Mouse (Mus musculus): ENCODE data around the gene Zbtb38.

The Zbtb38 gene

DNA sequence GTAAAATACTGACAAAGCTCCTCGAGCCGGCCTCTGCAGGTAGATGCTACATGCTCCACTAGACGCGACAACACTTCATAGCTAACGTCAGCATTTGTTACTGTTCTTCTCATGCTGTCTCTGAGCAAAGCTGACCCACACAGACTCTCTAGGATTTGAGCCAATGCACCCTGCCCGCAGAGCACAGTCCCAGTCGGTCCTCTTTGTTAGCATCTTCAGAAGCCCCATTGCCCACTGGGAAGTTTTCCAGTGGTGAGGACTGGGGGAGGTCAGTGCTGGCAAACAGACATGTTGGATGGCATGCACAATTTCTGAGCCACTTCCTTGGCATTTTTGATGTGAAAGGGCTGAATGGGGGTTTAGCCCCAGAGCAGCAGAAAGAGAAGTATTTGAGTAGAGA is 113.2 kb downstream of the Zbtb38 start:
- no peak for DNase-seq (ENCODE audit: low read depth, low spot score)

DNA sequence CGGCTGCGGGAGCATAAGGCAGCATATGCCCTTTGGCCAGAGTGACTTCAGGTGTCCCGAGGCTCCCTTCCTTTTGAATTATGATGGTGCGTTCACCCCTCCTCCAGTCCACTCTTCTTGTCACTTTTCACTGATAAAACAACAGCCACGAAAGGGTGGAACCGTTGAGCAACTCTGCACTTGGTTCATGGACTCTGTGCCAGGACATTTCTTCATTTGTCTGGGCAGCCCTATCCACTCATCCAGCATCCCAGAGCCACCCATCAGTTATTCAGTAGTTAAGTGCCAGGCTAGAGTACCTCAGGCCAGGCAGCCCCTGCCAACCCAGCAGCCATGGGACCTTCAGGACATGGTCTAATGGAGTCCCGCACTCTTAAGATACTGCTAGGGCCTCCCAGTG is 114.1 kb downstream of the Zbtb38 start:
- DNase-seq (ENCODE audit: low read depth, low spot score): no peak

DNA sequence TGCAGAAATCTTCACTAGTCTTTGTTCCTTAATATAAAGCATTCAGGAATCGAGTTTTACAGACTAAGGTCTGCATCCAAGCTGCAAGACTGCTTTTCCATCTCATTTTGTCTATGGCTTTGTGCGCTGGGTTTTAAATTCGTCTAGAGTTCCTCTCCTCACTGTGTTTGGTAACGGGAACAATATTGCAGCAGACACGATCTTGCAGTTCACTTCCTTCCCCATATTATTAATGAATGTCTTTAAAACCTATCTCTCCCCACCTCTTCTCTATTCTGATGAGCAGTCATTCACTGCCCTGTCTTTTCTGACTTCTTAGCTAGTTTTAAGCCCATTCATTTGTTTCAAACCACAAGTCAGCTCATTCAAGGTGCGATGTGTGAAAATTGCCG is 115.5 kb downstream of the Zbtb38 start:
- DNase-seq (ENCODE audit: low read depth, low spot score): no peak

DNA sequence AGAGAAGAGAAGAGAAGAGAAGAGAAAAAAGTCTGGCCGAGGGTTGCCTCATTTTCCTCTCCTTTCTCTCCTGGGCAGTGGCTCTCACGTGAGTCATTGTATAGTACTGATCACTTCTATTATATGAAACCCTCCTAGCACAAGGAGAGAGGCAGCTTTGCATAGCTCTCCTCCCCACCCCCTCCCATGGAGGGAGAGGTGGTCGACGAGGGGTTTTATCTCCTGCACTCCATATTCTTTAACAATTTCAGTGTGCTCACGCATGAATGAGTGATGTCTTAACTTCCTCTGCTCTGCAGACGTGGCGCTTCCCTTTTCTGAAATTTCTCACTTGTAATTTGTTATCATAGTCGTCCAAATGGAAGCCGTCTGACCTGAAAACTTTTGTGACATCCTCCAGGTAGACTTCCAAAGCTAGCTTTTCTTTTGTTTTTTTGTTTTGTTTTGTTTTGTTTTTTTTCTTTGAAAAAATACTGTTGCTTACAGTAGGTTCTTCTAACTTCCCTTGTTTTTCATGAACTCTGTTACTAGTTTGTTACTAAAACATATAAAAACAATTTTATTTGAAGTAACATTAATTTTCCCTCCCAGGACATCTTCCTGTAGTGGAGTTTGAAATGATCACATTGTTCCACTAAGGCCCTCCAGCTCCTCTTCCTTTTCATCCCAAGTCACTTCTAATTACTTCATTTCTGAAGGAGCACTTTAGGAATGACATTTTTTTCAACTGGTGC is 116.0 kb downstream of the Zbtb38 start:
- DNase-seq (ENCODE audit: low read depth, low spot score): no peak

DNA sequence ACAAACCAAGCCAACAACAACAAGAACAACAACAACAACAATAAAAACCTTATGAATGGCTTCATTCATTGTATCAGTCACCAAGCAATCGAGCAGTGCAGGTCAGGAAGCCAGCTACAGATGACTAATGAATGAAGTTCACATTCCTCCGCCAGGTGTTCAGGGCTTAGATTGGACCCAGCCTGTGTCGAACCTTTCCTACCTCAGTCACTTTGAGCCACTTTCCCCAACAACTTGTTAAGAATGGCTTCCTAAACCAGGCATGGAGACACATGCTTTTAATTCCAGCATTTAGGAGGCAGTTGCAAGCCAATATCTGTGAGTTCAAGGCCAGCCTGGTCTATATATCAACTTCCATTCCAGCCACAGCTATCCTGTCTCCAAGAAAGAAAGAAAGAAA is 116.7 kb downstream of the Zbtb38 start:
- no peak for DNase-seq (ENCODE audit: low read depth, low spot score)

DNA sequence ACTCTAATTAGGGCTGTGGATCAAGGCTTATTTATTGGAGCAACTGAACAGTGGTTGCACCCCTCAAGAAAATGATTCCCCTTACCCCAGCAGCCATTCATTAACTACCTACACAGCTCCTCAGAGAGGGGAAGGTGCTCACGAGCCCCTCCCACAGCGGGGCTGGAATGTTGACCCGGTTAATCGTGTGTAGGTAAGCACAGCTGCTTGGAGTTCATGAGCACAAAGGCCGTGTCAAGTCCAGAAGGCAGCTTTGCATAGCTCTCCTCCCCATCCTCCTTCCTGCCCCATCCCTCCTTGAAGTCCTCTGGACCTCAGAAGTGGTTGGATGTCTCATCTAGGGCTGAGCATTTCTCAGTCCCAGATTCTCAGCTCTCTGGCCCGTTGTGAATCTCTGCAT is 117.5 kb downstream of the Zbtb38 start:
- no peak for DNase-seq (ENCODE audit: low read depth, low spot score)

DNA sequence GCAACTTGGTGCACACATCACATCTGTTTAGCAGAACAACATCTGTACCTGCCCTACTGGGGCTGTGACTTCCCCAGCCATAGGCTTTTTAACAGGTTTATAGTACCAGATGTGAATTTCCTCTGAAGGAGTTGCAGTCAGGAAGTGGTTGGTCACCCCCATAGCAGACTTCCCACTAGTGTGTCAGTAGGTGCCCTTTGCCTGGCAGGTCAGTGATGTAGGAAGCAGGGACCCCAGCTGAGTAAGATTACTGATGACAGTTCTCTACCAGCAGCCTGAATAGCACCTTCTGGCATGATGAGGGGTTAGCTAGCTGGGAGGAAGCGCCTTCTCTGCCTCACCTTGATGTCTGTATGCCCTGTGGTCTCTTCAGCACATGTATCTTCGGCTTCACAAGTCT is 118.9 kb downstream of the Zbtb38 start:
- DNase-seq (ENCODE audit: low read depth, low spot score): no peak
